19 mouse cellular contexts compared by ENCODE assay signal in genomic region chr17:56729656-56730055, GRCm38 (mm10). TPM values are rescaled to one million over a fixed set of nuclear protein-coding genes. Genes with fewer than 3 reads are reported as not detected.
"Had no signal": no experiment of that assay in that cellular context is flagged by ENCODE, and none has a peak within 500 bp of the region (broad histone marks: within the 10 kb centered on the region; RNA-seq: fewer than 3 reads in every experiment).

No protein-coding gene starts in this region.

- H3K4me1 ChIP-seq: midbrain, embryonic 15.5 days had no signal

- H3K4me2 ChIP-seq: midbrain, embryonic 11.5 days; midbrain, embryonic 13.5 days; midbrain, embryonic 15.5 days; neural tube, embryonic 12.5 days; stomach, embryonic 15.5 days had no signal

- H3K27me3 ChIP-seq: midbrain, embryonic 13.5 days; midbrain, embryonic 15.5 days had no signal

- DNase-seq: liver, postnatal 0 days; lung, adult 2 months; lung, postnatal 14 days; lung, postnatal 36 days; right cerebral cortex, postnatal 14 days; thymus, adult 2 months; thymus, postnatal 25 days; thymus, postnatal 4 days had no signal

- H3K36me3 ChIP-seq: stomach, embryonic 15.5 days had no signal

- ATAC-seq: liver, postnatal 0 days; midbrain, embryonic 13.5 days; midbrain, embryonic 15.5 days had no signal

- H3K9ac ChIP-seq: liver, postnatal 0 days; midbrain, embryonic 13.5 days; midbrain, embryonic 15.5 days; neural tube, embryonic 12.5 days; stomach, embryonic 15.5 days had no signal

- H3K4me3 ChIP-seq: megakaryocyte, embryonic 14.5 days; midbrain, embryonic 13.5 days; midbrain, embryonic 15.5 days; neural tube, embryonic 12.5 days; stomach, embryonic 15.5 days had no signal

- H3K27ac ChIP-seq: macrophage; midbrain, embryonic 13.5 days; midbrain, embryonic 15.5 days; neural tube, embryonic 12.5 days; stomach, embryonic 15.5 days; stomach, postnatal 0 days had no signal

- H3K9me3 ChIP-seq: megakaryocyte, embryonic 14.5 days; midbrain, embryonic 13.5 days; midbrain, embryonic 15.5 days; stomach, embryonic 15.5 days had no signal

RNA-seq across cellular contexts. Expression of gene Nrtn, which starts 27.7 kb away (rescaled TPM):
- total RNA-seq: megakaryocyte progenitor cell, adult 5-6 weeks; monocyte, adult 5-6 weeks; neutrophil, adult 5-6 weeks had no signal
- polyA plus RNA-seq: macrophage had no signal

RNA-seq across cellular contexts. Expression of gene Prr22, which starts 40.4 kb away (rescaled TPM):
- polyA plus RNA-seq: macrophage had no signal
